Mouse (Mus musculus): ENCODE results near the gene Ugt1a8. TPM values are rescaled to one million over a fixed set of nuclear protein-coding genes. Genes with fewer than 3 reads are reported as not detected.
"Not testable (repeated sequence)": the region's sequence is repeated elsewhere in the genome, so short reads cannot be mapped to it uniquely, and the experiment has no call there.

Gene Ugt1a8
- polyA plus RNA-seq, 1 experiment from 2014 or later: 0.05 TPM

DNA sequence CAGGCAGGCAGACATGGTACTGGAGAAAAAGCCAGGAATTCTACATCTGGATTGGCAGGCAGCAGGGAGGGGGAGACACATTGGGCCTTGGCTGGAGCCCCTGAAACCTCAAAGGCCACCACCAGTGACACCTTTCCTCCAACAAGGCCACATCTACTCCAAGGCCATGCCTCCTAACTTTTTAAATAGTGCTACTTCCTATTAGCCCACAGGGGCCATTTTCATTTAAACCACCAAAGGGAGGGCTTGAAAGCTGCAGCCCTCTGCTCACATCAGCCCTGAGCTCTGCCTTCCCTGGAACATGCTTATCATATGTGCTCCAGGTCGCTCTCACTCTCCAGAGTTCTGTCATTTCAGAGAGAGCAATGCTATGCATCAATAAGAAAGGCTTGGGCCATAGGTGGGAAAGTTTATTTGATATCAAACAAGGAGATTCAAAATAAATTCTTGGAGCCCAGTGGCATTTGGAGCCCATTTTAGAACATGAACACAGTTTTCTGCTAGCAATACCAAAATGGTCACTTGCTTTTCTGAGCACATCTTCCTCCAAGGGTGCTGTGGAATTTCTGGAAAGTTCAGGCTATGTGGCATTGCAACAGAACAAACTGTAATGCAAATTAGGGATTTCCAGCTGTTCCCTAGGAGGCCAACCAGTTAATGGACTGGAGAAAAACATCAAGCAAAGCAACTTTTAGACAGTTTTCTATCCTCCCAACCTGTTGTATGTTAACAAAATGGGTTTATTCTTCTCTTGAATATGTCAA is 17.2 kb downstream of the Ugt1a8 start:
- H3K9ac ChIP-seq (ENCODE audit: low read depth, low read length): no peak overlapping the region
- no peak overlapping the region for H3K4me3 ChIP-seq (replicated peaks; ENCODE audit: low read depth, low read length)
- no peaks in the 10 kb centered on the region for H3K9me3 ChIP-seq (replicated peaks; ENCODE audit: low read length)
- 94% methylated on average over 1 of the region's 1 CpGs for WGBS
- TF ChIP-seq CTCF (IDR thresholded peaks at IDR 0.05; ENCODE audit: low read depth): no peak
- no peak overlapping the region for H3K4me2 ChIP-seq (ENCODE audit: low read length)
- no peak for ATAC-seq (replicated peaks; ENCODE audit: low FRiP score, low read depth)
- no peaks in the 10 kb centered on the region for H3K4me1 ChIP-seq (replicated peaks; ENCODE audit: insufficient read depth, low read length)
- no peak for DNase-seq (ENCODE audit: low spot score)
- H3K27ac ChIP-seq: no peak overlapping the region
- no peaks in the 10 kb centered on the region for H3K27me3 ChIP-seq (ENCODE audit: insufficient read depth, low read length)
- H3K36me3 ChIP-seq (ENCODE audit: insufficient read depth, low read length): no peaks in the 10 kb centered on the region

DNA sequence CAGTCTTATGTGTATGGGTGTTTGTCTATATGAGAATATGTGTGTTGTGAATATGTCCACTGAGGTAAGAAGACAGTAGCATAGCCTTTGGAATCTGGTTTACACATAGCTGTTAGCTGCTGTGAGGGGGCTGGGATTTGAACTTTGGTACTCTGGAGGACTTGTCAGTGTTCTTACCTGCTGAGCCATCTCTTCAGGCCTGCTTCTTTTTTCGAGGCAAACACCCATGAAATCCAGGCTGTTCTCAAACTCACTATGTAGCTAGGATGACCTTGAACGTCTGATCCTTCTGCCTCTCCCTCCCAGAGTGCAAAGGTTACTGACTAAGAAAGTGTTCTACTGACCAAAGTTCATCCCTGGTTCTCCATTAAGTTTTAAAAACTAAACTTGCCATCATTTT is 18.0 kb downstream of the Ugt1a8 start:
- no peaks in the 10 kb centered on the region for H3K9me3 ChIP-seq (replicated peaks; ENCODE audit: low read length)
- no peaks in the 10 kb centered on the region for H3K4me1 ChIP-seq (replicated peaks; ENCODE audit: insufficient read depth, low read length)
- H3K4me2 ChIP-seq (ENCODE audit: low read length): no peak overlapping the region
- H3K27ac ChIP-seq: no peak overlapping the region
- DNase-seq (ENCODE audit: low spot score): no peak
- 37% methylated on average over 2 of the region's 2 CpGs for WGBS
- TF ChIP-seq CTCF (IDR thresholded peaks at IDR 0.05; ENCODE audit: low read depth): no peak
- no peak overlapping the region for H3K9ac ChIP-seq (ENCODE audit: low read depth, low read length)
- H3K27me3 ChIP-seq (ENCODE audit: insufficient read depth, low read length): no peaks in the 10 kb centered on the region
- H3K36me3 ChIP-seq (ENCODE audit: insufficient read depth, low read length): no peaks in the 10 kb centered on the region
- no peak overlapping the region for H3K4me3 ChIP-seq (replicated peaks; ENCODE audit: low read depth, low read length)
- ATAC-seq (replicated peaks; ENCODE audit: low FRiP score, low read depth): 0 out of 2 replicates have a peak, but pooled peaks have one; percentile 23

DNA sequence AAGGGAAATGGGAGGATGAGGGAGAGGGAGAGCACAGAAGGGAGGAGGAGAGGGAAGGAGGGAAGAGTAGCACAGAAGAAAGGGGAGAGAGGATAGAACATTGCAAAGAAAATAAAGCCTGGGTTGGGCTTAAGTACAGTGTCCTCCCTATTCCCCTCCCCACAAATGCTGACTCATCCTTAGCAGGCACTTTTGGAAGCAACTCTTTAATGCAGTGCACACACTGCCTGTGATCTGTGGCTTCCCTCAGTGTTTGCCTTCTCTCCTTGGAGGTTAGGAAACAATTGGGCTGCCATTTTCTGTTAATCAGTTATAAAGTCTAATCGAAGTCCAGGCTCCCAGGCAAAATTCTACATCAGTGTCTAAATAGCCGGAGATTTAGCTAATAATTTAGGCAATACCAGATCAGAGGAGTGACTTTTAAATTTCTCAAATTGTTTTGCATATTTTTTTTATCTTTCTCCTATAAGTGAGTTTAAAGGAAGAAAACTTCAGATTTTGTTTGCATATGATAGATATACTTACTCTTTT is 21.5 kb downstream of the Ugt1a8 start:
- 51% methylated on average over 2 of the region's 2 CpGs for WGBS
- H3K9ac ChIP-seq (ENCODE audit: low read depth, low read length); H3K4me3 ChIP-seq (replicated peaks; ENCODE audit: low read depth, low read length); H3K27ac ChIP-seq; H3K4me2 ChIP-seq (ENCODE audit: low read length); H3K4me1 ChIP-seq (replicated peaks; ENCODE audit: insufficient read depth, low read length); H3K9me3 ChIP-seq (replicated peaks; ENCODE audit: low read length); H3K36me3 ChIP-seq (ENCODE audit: insufficient read depth, low read length); DNase-seq (ENCODE audit: low spot score); H3K27me3 ChIP-seq (ENCODE audit: insufficient read depth, low read length): not testable (repeated sequence)
- ATAC-seq (replicated peaks; ENCODE audit: low FRiP score, low read depth): peak; percentile 80; the same call in 1 of the 2 replicates

DNA sequence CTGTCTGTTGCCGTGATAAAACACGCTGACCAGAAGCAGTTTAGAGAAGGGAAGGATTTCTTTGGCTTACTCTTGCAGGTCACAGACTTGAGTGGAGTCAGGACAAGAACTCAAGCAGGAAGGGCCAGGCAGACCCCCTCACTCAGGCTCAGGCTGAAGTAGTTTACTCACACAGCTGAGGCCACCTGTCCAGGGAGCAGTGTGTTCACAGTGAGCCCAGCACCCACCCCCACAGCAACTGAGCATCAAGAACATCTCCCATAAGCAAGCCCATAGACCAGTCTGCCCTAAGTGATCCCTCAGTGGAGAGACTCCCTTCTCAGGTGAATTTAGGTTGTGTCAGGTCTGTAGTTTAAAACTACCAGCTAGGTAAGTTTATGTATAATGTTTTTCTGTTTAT is 22.0 kb downstream of the Ugt1a8 start:
- not testable (repeated sequence) for H3K9ac ChIP-seq (ENCODE audit: low read depth, low read length); H3K4me3 ChIP-seq (replicated peaks; ENCODE audit: low read depth, low read length); H3K27ac ChIP-seq; H3K4me2 ChIP-seq (ENCODE audit: low read length); ATAC-seq (replicated peaks; ENCODE audit: low FRiP score, low read depth); H3K36me3 ChIP-seq (ENCODE audit: insufficient read depth, low read length); H3K27me3 ChIP-seq (ENCODE audit: insufficient read depth, low read length); H3K9me3 ChIP-seq (replicated peaks; ENCODE audit: low read length); H3K4me1 ChIP-seq (replicated peaks; ENCODE audit: insufficient read depth, low read length); DNase-seq (ENCODE audit: low spot score)
- WGBS: 48% methylated on average over 2 of the region's 2 CpGs

DNA sequence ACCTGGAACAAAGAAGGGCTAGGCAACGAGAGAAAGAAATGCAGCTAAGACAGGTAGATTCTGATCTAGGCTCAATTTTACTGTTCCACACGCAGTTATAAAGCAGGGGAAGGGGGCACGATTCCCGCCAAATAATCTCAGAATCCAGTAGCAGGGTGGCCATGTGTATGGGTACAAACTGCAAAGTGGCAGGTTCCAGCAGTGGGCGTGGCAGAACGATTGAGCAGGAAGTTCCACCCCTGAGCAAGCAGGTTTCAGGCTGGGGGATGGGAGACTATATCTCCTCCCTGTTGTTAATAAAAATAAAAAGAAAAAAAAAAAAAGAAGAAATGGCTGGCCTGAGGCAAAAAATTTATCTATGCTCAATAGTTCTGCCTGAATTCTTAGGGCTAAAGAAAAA is 25.2 kb downstream of the Ugt1a8 start:
- not testable (repeated sequence) for H3K4me1 ChIP-seq (replicated peaks; ENCODE audit: insufficient read depth, low read length); H3K9me3 ChIP-seq (replicated peaks; ENCODE audit: low read length); H3K9ac ChIP-seq (ENCODE audit: low read depth, low read length); H3K4me2 ChIP-seq (ENCODE audit: low read length); H3K27ac ChIP-seq; H3K36me3 ChIP-seq (ENCODE audit: insufficient read depth, low read length); ATAC-seq (replicated peaks; ENCODE audit: low FRiP score, low read depth); H3K4me3 ChIP-seq (replicated peaks; ENCODE audit: low read depth, low read length); DNase-seq (ENCODE audit: low spot score); H3K27me3 ChIP-seq (ENCODE audit: insufficient read depth, low read length)
- 97% methylated on average over 6 of the region's 6 CpGs for WGBS

DNA sequence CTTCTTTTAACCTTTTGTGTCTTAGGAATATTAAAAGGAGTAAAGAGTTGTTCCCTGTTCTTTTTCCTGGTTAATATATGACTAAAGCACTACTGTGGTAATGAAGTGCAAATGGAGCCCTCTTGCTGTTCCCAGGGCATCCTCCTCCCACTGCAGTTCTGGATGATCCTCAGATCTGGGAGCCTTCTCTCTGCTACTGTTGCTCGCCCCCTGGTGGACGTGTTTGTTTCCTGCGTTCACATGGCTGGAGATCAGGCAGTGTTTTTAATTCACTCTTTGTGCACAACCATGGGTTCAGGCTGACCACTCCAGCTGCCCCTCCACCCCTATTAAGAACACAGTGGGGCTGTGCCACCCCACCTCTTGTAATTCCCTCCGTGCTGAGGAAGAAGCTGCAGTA is 32.9 kb downstream of the Ugt1a8 start:
- H3K27ac ChIP-seq; H3K4me2 ChIP-seq (ENCODE audit: low read length); H3K27me3 ChIP-seq (ENCODE audit: insufficient read depth, low read length); H3K36me3 ChIP-seq (ENCODE audit: insufficient read depth, low read length); H3K9ac ChIP-seq (ENCODE audit: low read depth, low read length); H3K9me3 ChIP-seq (replicated peaks; ENCODE audit: low read length); DNase-seq (ENCODE audit: low spot score); H3K4me3 ChIP-seq (replicated peaks; ENCODE audit: low read depth, low read length); H3K4me1 ChIP-seq (replicated peaks; ENCODE audit: insufficient read depth, low read length): not testable (repeated sequence)
- peak; percentile 61 for TF ChIP-seq CTCF (IDR thresholded peaks at IDR 0.05; ENCODE audit: low read depth)
- 15% methylated on average over 4 of the region's 4 CpGs for WGBS
- peak; percentile 59 for ATAC-seq (replicated peaks; ENCODE audit: low FRiP score, low read depth)

DNA sequence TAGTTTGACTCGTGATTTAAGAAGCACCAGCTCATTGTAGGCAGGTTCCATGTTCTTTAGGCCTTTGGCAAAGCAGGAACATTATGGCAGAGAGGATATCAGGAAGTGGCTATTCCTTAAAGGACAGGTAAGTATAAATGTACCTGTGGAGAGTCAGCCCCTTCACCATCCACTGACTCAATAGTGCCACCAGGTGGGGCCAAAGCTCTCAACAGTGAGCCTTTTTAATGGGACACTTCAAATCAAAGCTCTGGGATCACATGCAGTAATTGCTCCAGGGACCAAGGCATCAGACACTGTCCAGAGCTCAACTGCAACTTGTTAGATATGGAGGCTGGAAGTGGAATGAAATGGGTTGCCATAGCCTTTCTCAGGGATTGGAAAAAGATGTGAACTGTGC is 33.9 kb downstream of the Ugt1a8 start:
- not testable (repeated sequence) for DNase-seq (ENCODE audit: low spot score); H3K27ac ChIP-seq; H3K9ac ChIP-seq (ENCODE audit: low read depth, low read length); ATAC-seq (replicated peaks; ENCODE audit: low FRiP score, low read depth); H3K9me3 ChIP-seq (replicated peaks; ENCODE audit: low read length); H3K4me3 ChIP-seq (replicated peaks; ENCODE audit: low read depth, low read length); H3K27me3 ChIP-seq (ENCODE audit: insufficient read depth, low read length); H3K36me3 ChIP-seq (ENCODE audit: insufficient read depth, low read length); H3K4me2 ChIP-seq (ENCODE audit: low read length); H3K4me1 ChIP-seq (replicated peaks; ENCODE audit: insufficient read depth, low read length)
- peak; percentile 61 for TF ChIP-seq CTCF (IDR thresholded peaks at IDR 0.05; ENCODE audit: low read depth)
- no CpG with 5 or more reads among the region's 1 CpGs for WGBS
